Mouse (Mus musculus): ENCODE data around the gene Fsip1. TPM values are rescaled to one million over a fixed set of nuclear protein-coding genes. Genes with fewer than 3 reads are reported as not detected.
"Not testable (repeated sequence)": the region's sequence is repeated elsewhere in the genome, so short reads cannot be mapped to it uniquely, and the experiment has no call there.

Fsip1 gene
- polyA plus RNA-seq, 1 experiment from 2014 or later, result 0.11 TPM

- 81% methylated on average over 3 of the region's 3 CpGs for WGBS
- Histone ChIP-seq H3K4me3 (ENCODE audit: low read length) (no peak overlapping the region), H3K36me3 (ENCODE audit: control insufficient read depth, insufficient read depth) (no peaks in the 10 kb centered on the region), H3K27ac (ENCODE audit: low read length) (no peak overlapping the region), H3K4me1 (ENCODE audit: control insufficient read depth, insufficient read depth, low read length) (peaks cover 6% of the 10 kb centered on the region), H3K4me2 (ENCODE audit: low read depth, low read length) (no peak overlapping the region), H3K27me3 (ENCODE audit: control insufficient read depth, insufficient read depth, low read length) (no peaks in the 10 kb centered on the region), H3K9ac (ENCODE audit: low read length) (no peak overlapping the region), H3K9me3 (replicated peaks; ENCODE audit: control insufficient read depth, low read length) (no peaks in the 10 kb centered on the region)
- no peak for ATAC-seq (replicated peaks; ENCODE audit: extremely low read depth, insufficient read depth, low FRiP score)
Observed at GRCm38 (mm10) chr2:118158095-118158494, 98.7 kb downstream of the Fsip1 start.

DNA sequence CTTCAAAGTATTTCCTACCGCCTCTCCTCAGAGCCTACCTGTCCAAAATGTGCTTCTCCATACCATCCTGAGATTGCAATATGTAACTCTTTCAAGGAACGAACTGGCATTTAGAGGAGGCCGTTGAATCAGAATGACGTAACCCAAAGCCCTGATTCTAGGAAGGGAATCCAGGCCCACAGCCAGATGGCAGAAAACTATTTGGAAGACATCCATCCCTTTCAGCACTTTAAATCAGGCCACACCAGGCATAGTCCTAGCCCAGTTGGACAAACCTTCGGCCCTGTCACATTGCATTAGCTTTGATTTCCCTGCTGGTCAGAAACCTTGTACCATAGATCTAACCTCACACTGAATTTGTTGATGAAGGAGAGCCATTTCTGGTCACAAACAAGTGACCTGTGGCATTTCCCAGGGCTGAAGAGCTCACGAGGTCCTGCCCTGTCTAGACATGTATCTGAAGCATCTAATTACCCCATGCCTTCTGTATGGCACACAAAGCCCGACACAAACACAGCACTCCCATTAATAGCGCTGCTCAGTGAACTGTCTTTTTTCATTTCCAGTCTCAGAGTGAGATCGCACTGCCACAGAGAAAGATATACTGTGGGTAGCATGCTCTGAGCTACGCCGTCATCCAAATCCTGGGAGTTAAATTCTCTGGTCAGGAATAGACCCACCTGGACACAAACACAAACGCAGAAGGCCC lies 106.8 kb downstream of the Fsip1 start:
- no peaks in the 10 kb centered on the region for H3K27me3 ChIP-seq (ENCODE audit: control insufficient read depth, insufficient read depth, low read length)
- 38% methylated on average over 12 of the region's 12 CpGs for WGBS
- peak overlapping the region; percentile 49 for H3K4me2 ChIP-seq (ENCODE audit: low read depth, low read length)

GRCm38 (mm10) chr2:118148321-118149142 lies 108.2 kb downstream of the Fsip1 start:
- Histone ChIP-seq H3K27ac (ENCODE audit: low read length) (no peak overlapping the region), H3K9ac (ENCODE audit: low read length) (no peak overlapping the region), H3K36me3 (ENCODE audit: control insufficient read depth, insufficient read depth) (no peaks in the 10 kb centered on the region), H3K27me3 (ENCODE audit: control insufficient read depth, insufficient read depth, low read length) (no peaks in the 10 kb centered on the region), H3K9me3 (replicated peaks; ENCODE audit: control insufficient read depth, low read length) (no peaks in the 10 kb centered on the region), H3K4me3 (ENCODE audit: low read length) (no peak overlapping the region), H3K4me1 (ENCODE audit: control insufficient read depth, insufficient read depth, low read length) (peaks cover 18% of the 10 kb centered on the region), H3K4me2 (ENCODE audit: low read depth, low read length) (no peak overlapping the region)
- ATAC-seq (replicated peaks; ENCODE audit: extremely low read depth, insufficient read depth, low FRiP score), result no peak
- 64% methylated on average over 4 of the region's 4 CpGs for WGBS

More for the DNA sequence above, 106.8 kb downstream of the Fsip1 start:
- Histone ChIP-seq H3K36me3 (ENCODE audit: control insufficient read depth, insufficient read depth) (no peaks in the 10 kb centered on the region), H3K4me3 (ENCODE audit: low read length) (no peak overlapping the region), H3K4me1 (ENCODE audit: control insufficient read depth, insufficient read depth, low read length) (peaks cover 18% of the 10 kb centered on the region), H3K9ac (ENCODE audit: low read length) (no peak overlapping the region), H3K9me3 (replicated peaks; ENCODE audit: control insufficient read depth, low read length) (no peaks in the 10 kb centered on the region), H3K27ac (ENCODE audit: low read length) (peak overlapping the region; percentile 71)
- peak; percentile 90 for ATAC-seq (replicated peaks; ENCODE audit: extremely low read depth, insufficient read depth, low FRiP score)

- not testable (repeated sequence) for H3K27me3 ChIP-seq (ENCODE audit: control insufficient read depth, insufficient read depth, low read length); H3K4me3 ChIP-seq (ENCODE audit: low read length); ATAC-seq (replicated peaks; ENCODE audit: extremely low read depth, insufficient read depth, low FRiP score); H3K9me3 ChIP-seq (replicated peaks; ENCODE audit: control insufficient read depth, low read length); H3K36me3 ChIP-seq (ENCODE audit: control insufficient read depth, insufficient read depth); H3K4me2 ChIP-seq (ENCODE audit: low read depth, low read length); H3K27ac ChIP-seq (ENCODE audit: low read length); H3K9ac ChIP-seq (ENCODE audit: low read length)
- peaks cover 18% of the 10 kb centered on the region for H3K4me1 ChIP-seq (ENCODE audit: control insufficient read depth, insufficient read depth, low read length)
- 48% methylated on average over 3 of the region's 3 CpGs for WGBS
Observed at GRCm38 (mm10) chr2:118147749-118148148, 109.0 kb downstream of the Fsip1 start.

DNA sequence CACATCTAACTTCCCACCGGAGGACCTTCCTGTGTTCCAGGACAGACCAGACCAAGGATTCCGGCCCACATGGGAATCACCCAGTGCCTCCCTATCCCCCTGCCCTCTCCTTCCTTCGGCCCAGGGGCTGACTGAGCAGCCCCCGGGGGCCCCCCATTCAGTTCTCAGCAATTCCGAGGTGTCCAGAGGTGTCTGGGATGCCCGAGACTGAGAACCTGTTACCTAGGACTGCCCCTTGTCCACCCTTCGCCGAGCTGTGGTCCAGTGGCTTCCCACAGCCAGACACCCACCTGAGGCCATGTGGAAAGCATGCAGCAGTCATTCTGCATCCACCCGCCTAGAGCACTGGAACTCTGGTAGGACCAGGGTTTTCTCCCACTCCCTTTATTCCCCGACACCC lies 115.1 kb downstream of the Fsip1 start:
- Histone ChIP-seq H3K9ac (ENCODE audit: low read length) (no peak overlapping the region), H3K36me3 (ENCODE audit: control insufficient read depth, insufficient read depth) (no peaks in the 10 kb centered on the region), H3K4me1 (ENCODE audit: control insufficient read depth, insufficient read depth, low read length) (no peaks in the 10 kb centered on the region), H3K4me2 (ENCODE audit: low read depth, low read length) (no peak overlapping the region), H3K9me3 (replicated peaks; ENCODE audit: control insufficient read depth, low read length) (no peaks in the 10 kb centered on the region), H3K27ac (ENCODE audit: low read length) (no peak overlapping the region), H3K4me3 (ENCODE audit: low read length) (no peak overlapping the region), H3K27me3 (ENCODE audit: control insufficient read depth, insufficient read depth, low read length) (no peaks in the 10 kb centered on the region)
- 87% methylated on average over 10 of the region's 10 CpGs for WGBS
- no peak for ATAC-seq (replicated peaks; ENCODE audit: extremely low read depth, insufficient read depth, low FRiP score)

GRCm38 (mm10) chr2:118139261-118139660 lies 117.5 kb downstream of the Fsip1 start:
- no peaks in the 10 kb centered on the region for H3K4me1 ChIP-seq (ENCODE audit: control insufficient read depth, insufficient read depth, low read length)
- H3K9ac ChIP-seq (ENCODE audit: low read length), result no peak overlapping the region
- no peaks in the 10 kb centered on the region for H3K9me3 ChIP-seq (replicated peaks; ENCODE audit: control insufficient read depth, low read length)
- 53% methylated on average over 6 of the region's 6 CpGs for WGBS
- no peak overlapping the region for H3K4me3 ChIP-seq (ENCODE audit: low read length)
- no peak overlapping the region for H3K27ac ChIP-seq (ENCODE audit: low read length)
- H3K36me3 ChIP-seq (ENCODE audit: control insufficient read depth, insufficient read depth), result no peaks in the 10 kb centered on the region
- H3K4me2 ChIP-seq (ENCODE audit: low read depth, low read length), result no peak overlapping the region
- H3K27me3 ChIP-seq (ENCODE audit: control insufficient read depth, insufficient read depth, low read length), result no peaks in the 10 kb centered on the region
- ATAC-seq (replicated peaks; ENCODE audit: extremely low read depth, insufficient read depth, low FRiP score), result no peak

DNA sequence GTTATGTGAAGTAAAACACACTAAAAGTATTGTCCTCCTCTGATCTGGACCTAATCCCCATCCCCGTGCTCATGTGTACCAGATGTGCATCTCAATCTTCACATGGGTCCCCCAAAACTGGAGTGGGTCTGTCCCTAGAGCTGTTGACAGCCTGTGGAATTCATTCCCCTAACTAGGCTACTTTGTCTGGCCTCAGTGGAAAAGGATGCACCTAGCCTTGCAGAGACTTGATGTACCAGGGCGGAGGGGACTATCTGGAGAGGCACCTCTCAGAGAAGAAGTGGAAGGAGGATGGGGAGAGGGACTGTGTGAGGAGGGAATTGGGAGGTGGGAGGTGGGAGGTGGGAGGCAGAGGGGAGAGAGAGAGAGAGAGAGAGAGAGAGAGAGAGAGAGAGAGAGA lies 119.0 kb downstream of the Fsip1 start:
- 78% methylated on average over 2 of the region's 2 CpGs for WGBS
- Histone ChIP-seq H3K27ac (ENCODE audit: low read length) (no peak overlapping the region), H3K4me3 (ENCODE audit: low read length) (no peak overlapping the region), H3K27me3 (ENCODE audit: control insufficient read depth, insufficient read depth, low read length) (no peaks in the 10 kb centered on the region), H3K9me3 (replicated peaks; ENCODE audit: control insufficient read depth, low read length) (no peaks in the 10 kb centered on the region), H3K9ac (ENCODE audit: low read length) (no peak overlapping the region), H3K4me1 (ENCODE audit: control insufficient read depth, insufficient read depth, low read length) (no peaks in the 10 kb centered on the region), H3K36me3 (ENCODE audit: control insufficient read depth, insufficient read depth) (no peaks in the 10 kb centered on the region), H3K4me2 (ENCODE audit: low read depth, low read length) (no peak overlapping the region)
- ATAC-seq (replicated peaks; ENCODE audit: extremely low read depth, insufficient read depth, low FRiP score), result no peak

DNA sequence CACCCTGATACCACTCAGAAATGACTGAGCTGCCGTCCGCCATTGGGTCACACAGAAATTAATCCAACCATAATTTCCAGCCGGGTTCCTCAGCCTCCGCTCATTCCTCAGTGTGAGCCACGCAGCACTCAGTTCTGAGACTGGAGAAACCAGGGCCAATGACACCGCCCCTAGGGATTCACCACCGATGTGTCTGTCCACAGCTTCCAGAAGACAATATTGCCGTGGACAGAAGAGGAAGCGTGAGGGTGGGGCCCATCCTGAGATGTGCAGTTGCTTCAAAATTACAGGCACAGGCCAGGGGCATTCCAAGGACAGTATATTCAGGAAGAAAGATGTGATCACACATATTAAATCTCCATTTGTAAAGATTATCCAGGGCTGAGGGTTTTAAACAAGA lies 119.7 kb downstream of the Fsip1 start:
- Histone ChIP-seq H3K4me2 (ENCODE audit: low read depth, low read length) (no peak overlapping the region), H3K9me3 (replicated peaks; ENCODE audit: control insufficient read depth, low read length) (no peaks in the 10 kb centered on the region), H3K4me3 (ENCODE audit: low read length) (no peak overlapping the region), H3K27ac (ENCODE audit: low read length) (no peak overlapping the region), H3K9ac (ENCODE audit: low read length) (no peak overlapping the region), H3K27me3 (ENCODE audit: control insufficient read depth, insufficient read depth, low read length) (no peaks in the 10 kb centered on the region), H3K4me1 (ENCODE audit: control insufficient read depth, insufficient read depth, low read length) (no peaks in the 10 kb centered on the region), H3K36me3 (ENCODE audit: control insufficient read depth, insufficient read depth) (no peaks in the 10 kb centered on the region)
- no peak for ATAC-seq (replicated peaks; ENCODE audit: extremely low read depth, insufficient read depth, low FRiP score)
- WGBS, result 76% methylated on average over 9 of the region's 9 CpGs

- Histone ChIP-seq H3K27ac (ENCODE audit: low read length) (no peak overlapping the region), H3K9me3 (replicated peaks; ENCODE audit: control insufficient read depth, low read length) (no peaks in the 10 kb centered on the region), H3K4me2 (ENCODE audit: low read depth, low read length) (no peak overlapping the region), H3K36me3 (ENCODE audit: control insufficient read depth, insufficient read depth) (peaks cover under 1% of the 10 kb centered on the region; the same call in 1 of the 2 replicates), H3K4me1 (ENCODE audit: control insufficient read depth, insufficient read depth, low read length) (no peaks in the 10 kb centered on the region), H3K9ac (ENCODE audit: low read length) (no peak overlapping the region), H3K27me3 (ENCODE audit: control insufficient read depth, insufficient read depth, low read length) (no peaks in the 10 kb centered on the region), H3K4me3 (ENCODE audit: low read length) (no peak overlapping the region)
- 69% methylated on average over 3 of the region's 3 CpGs for WGBS
- ATAC-seq (replicated peaks; ENCODE audit: extremely low read depth, insufficient read depth, low FRiP score), result no peak
Observed at GRCm38 (mm10) chr2:118128313-118128712, 128.5 kb downstream of the Fsip1 start.
